8 mouse cellular contexts compared by ENCODE assay signal in genomic region chr4:128811382-128812056, GRCm38 (mm10). TPM values are rescaled to one million over a fixed set of nuclear protein-coding genes. Genes with fewer than 3 reads are reported as not detected.
DNase-seq lines count a peak whose midpoint lies in the region; ATAC-seq lines count a peak whose summit lies in the region.

No protein-coding gene starts in this region.

- H3K27me3 ChIP-seq in intestine, embryonic 15.5 days (replicated peaks): no peaks in the 10 kb centered on the region

- peak; percentile 92 for ATAC-seq in intestine, embryonic 15.5 days
- peak; percentile 92 for ATAC-seq in megakaryocyte-erythroid progenitor cell, adult 5-6 weeks (replicated peaks; ENCODE audit: low FRiP score, low TSS enrichment, poor library complexity, severe bottlenecking)

- peak overlapping the region; percentile 20; the same call in 1 of the 2 replicates for H3K27ac ChIP-seq in intestine, embryonic 15.5 days

- H3K9ac ChIP-seq in intestine, embryonic 15.5 days: peak overlapping the region; percentile 55

- H3K4me1 ChIP-seq in intestine, embryonic 15.5 days (replicated peaks): no peaks in the 10 kb centered on the region; the same call in none of the 2 replicates

- H3K36me3 ChIP-seq in intestine, embryonic 15.5 days: no peaks in the 10 kb centered on the region

- peak overlapping the region; percentile 48 for H3K4me3 ChIP-seq in intestine, embryonic 15.5 days (replicated peaks)

- no peaks in the 10 kb centered on the region for H3K9me3 ChIP-seq in intestine, embryonic 15.5 days

- DNase-seq in urinary bladder, postnatal 14 days (ENCODE audit: low spot score): peak; percentile 81
- no peak for DNase-seq in urinary bladder, postnatal 10 days (ENCODE audit: low spot score)
- DNase-seq in embryo, embryonic 9.5 days (ENCODE audit: extremely low spot score): peak; percentile 77
- DNase-seq in gastrocnemius, postnatal 36 days: peak; percentile 54 to 64
- DNase-seq in left cerebral cortex, postnatal 14 days (ENCODE audit: low spot score in 2 of 2): peak; percentile 88 to 93
- DNase-seq in right cerebral cortex, postnatal 36 days (ENCODE audit: low spot score in 2 of 2): peak; percentile 83 to 87

- intact Hi-C loops in gastrocnemius, postnatal 36 days (cut with DNase I): no loop called here
- intact Hi-C loops in left cerebral cortex, postnatal 14 days (cut with DNase I): no loop called here

- peak overlapping the region; percentile 77 for H3K4me2 ChIP-seq in intestine, embryonic 15.5 days (replicated peaks)

- 13% methylated on average over 16 of the region's 16 CpGs for WGBS in intestine, embryonic 15.5 days

RNA-seq across cellular contexts. Expression of gene Zfp362, which starts 5.7 kb away (rescaled TPM):
- total RNA-seq in gastrocnemius, postnatal 36 days (2021): 10 to 100 TPM in 1 of 2 experiments, 1 to 10 TPM in 1; 8.4 to 10.4 TPM
- 22.8 and 23.5 TPM in 2 replicates for polyA plus RNA-seq in intestine, embryonic 15.5 days (2015; fragmentation: Nextera tagmentation; extraction: Ambion mirVana)
- 10 to 100 TPM; 37.9 to 39.1 TPM for total RNA-seq in left cerebral cortex, postnatal 14 days (2021)
- 28.5 and 38.2 TPM in 2 replicates for total RNA-seq in megakaryocyte-erythroid progenitor cell, adult 5-6 weeks (2014; fragmentation: Nextera tagmentation)
- 2.8 and 7.4 TPM in 2 replicates for total RNA-seq in megakaryocyte-erythroid progenitor cell, adult 5-6 weeks (2017)

RNA-seq across cellular contexts. Expression of gene A3galt2, which starts 56.4 kb away (rescaled TPM):
- under 1 TPM; 0.10 to 0.20 TPM for total RNA-seq in gastrocnemius, postnatal 36 days (2021)
- polyA plus RNA-seq in intestine, embryonic 15.5 days (2015; fragmentation: Nextera tagmentation; extraction: Ambion mirVana): 0.08 and 0.13 TPM in 2 replicates
- under 1 TPM; 0.42 to 0.75 TPM for total RNA-seq in left cerebral cortex, postnatal 14 days (2021)
- total RNA-seq in megakaryocyte-erythroid progenitor cell, adult 5-6 weeks (2014; fragmentation: Nextera tagmentation): 0.31 TPM in 1 of 2 replicates, not detected in the other
- total RNA-seq in megakaryocyte-erythroid progenitor cell, adult 5-6 weeks (2017): not detected in 2 replicates
